Mouse (Mus musculus) liver, embryonic 14.5 days (tissue): ENCODE data around the gene Cmah. TPM values are rescaled to one million over a fixed set of nuclear protein-coding genes. Genes with fewer than 3 reads are reported as not detected.
"Not testable (repeated sequence)": the region's sequence is repeated elsewhere in the genome, so short reads cannot be mapped to it uniquely, and the experiment has no call there.

ENCODE experiments used
- ATAC-seq: fragments of 200-750 bp; cut with Nextera tagmentation; 2 replicates; pipeline ENCODE4 v1.8.0; 2017; ENCODE audit warnings: moderate number of reproducible peaks, mild to moderate bottlenecking, moderate library complexity; ENCODE audit not compliant: insufficient read depth
- DNase-seq, 3 experiments: peaks; one replicate each; pipeline ENCODE4 v3.0.0-alpha.2; 2012 to 2013; ENCODE audit warnings: low read depth in 3 of 3, low spot score in 3 of 3
- H3K27ac ChIP-seq: fragments of 300-500 bp; sonication (generic); 2 replicates; pipeline ENCODE4 v1.5.1; 2014; ENCODE audit warnings: moderate library complexity, mild to moderate bottlenecking, control low read depth, inconsistent platforms
- H3K27me3 ChIP-seq: fragments of 300-500 bp; sonication (generic); 2 replicates; pipeline ENCODE4 v1.6.1; 2014; ENCODE audit warnings: mild to moderate bottlenecking, low read length, moderate library complexity; ENCODE audit not compliant: control insufficient read depth, insufficient read depth
- H3K36me3 ChIP-seq: fragments of 300-500 bp; sonication (generic); replicated peaks from 2 replicates; pipeline ENCODE4 v1.6.1; 2014; ENCODE audit warnings: low read depth; ENCODE audit not compliant: control insufficient read depth, insufficient read depth
- H3K4me1 ChIP-seq, 2 experiments: fragments of 200-500 bp in 1 of 2; fragments of 300-500 bp in 1 of 2; sonication (generic) in 1 of 2; replicated peaks; 2 replicates each; pipeline ENCODE4 v1.6.1; 2012 to 2014; ENCODE audit warnings: antibody characterized with exemption in 1 of 2, inconsistent platforms in 1 of 2, low read length in 1 of 2; ENCODE audit not compliant: control insufficient read depth in 2 of 2, insufficient read depth in 2 of 2
- H3K4me2 ChIP-seq: fragments of 300-500 bp; sonication (generic); 2 replicates; pipeline ENCODE4 v1.6.1; 2014; ENCODE audit warnings: low read depth, mild to moderate bottlenecking, control low read depth, moderate library complexity
- H3K4me3 ChIP-seq, 2 experiments: fragments of 200-500 bp in 1 of 2; fragments of 300-500 bp in 1 of 2; sonication (generic) in 1 of 2; 2 replicates each; pipeline ENCODE4 v1.5.1; 2012 to 2014; ENCODE audit warnings: low read depth in 2 of 2, low read length in 2 of 2, mild to moderate bottlenecking in 2 of 2, control low read depth in 1 of 2, inconsistent platforms in 1 of 2, moderate library complexity in 1 of 2; ENCODE audit not compliant: insufficient read depth in 1 of 2
- H3K9ac ChIP-seq: fragments of 300-500 bp; sonication (generic); replicated peaks from 2 replicates; pipeline ENCODE4 v1.6.1; 2014; ENCODE audit warnings: mild to moderate bottlenecking, control low read depth, moderate library complexity
- H3K9me3 ChIP-seq: fragments of 300-500 bp; sonication (generic); 2 replicates; pipeline ENCODE4 v1.6.1; 2016; ENCODE audit warnings: low read length, mixed read lengths; ENCODE audit not compliant: control insufficient read depth
- CTCF ChIP-seq: IDR thresholded peaks from 2 replicates; pipeline ENCODE4 v1.5.1; 2016; ENCODE audit warnings: antibody characterized with exemption, low read depth, control low read depth
- EP300 ChIP-seq: IDR thresholded peaks from 2 replicates; pipeline ENCODE4 v1.6.1; 2016; ENCODE audit warnings: antibody characterized with exemption, low read depth
- WGBS: fragments of 180-500 bp; shearing (Covaris S2); extraction: QIAGEN DNeasy Blood & Tissue Kit; methylation state at CpG from one replicate; pipeline ENCODE4 v1.1.7; 2014; ENCODE audit not compliant: insufficient replicate concordance; 5-methylcytosine and 5-hydroxymethylcytosine counted together
- polyA plus RNA-seq, 2 experiments: library from polyadenylated mRNA; depleted of rRNA in 1 of 2; stranded (reverse) in 1 of 2; unstranded in 1 of 2; fragments of >200 nt; fragmentation: Nextera tagmentation in 1 of 2; extraction: Ambion mirVana in 1 of 2; gene quantifications; 2 replicates each; pipeline versions ENCODE4 v1.2.1 to v1.2.3; 2012 to 2014

The Cmah gene
- polyA plus RNA-seq, 2 experiments, result 0.42 to 0.46 TPM

GRCm38 (mm10) chr13:24397181-24397580 lies 70.0 kb downstream of the Cmah start:
- H3K27ac ChIP-seq, result no peak overlapping the region
- no peak overlapping the region for H3K4me3 ChIP-seq
- no peak overlapping the region for H3K9ac ChIP-seq
- H3K4me2 ChIP-seq, result no peak overlapping the region
- H3K36me3 ChIP-seq, result no peaks in the 10 kb centered on the region
- ATAC-seq, result no peak
- no peaks in the 10 kb centered on the region for H3K9me3 ChIP-seq
- WGBS, result 64% methylated on average over 3 of the region's 3 CpGs
- H3K4me1 ChIP-seq, result peaks cover 0 to 12% of the 10 kb centered on the region in 2 experiments; a peak in 3 of 4 replicates
- no peak for DNase-seq
- no peaks in the 10 kb centered on the region for H3K27me3 ChIP-seq
- no peak for TF ChIP-seq EP300
- TF ChIP-seq CTCF, result no peak

GRCm38 (mm10) chr13:24398488-24398887 lies 71.3 kb downstream of the Cmah start:
- Histone ChIP-seq H3K9me3 (no peaks in the 10 kb centered on the region), H3K4me1 (peaks cover 0 to 6% of the 10 kb centered on the region in 2 experiments; a peak in 2 of 4 replicates), H3K27ac (no peak overlapping the region), H3K27me3 (no peaks in the 10 kb centered on the region), H3K4me3 (no peak overlapping the region), H3K4me2 (no peak overlapping the region), H3K9ac (no peak overlapping the region), H3K36me3 (no peaks in the 10 kb centered on the region)
- DNase-seq (no peak), ATAC-seq (no peak)
- WGBS, result 38% methylated on average over 3 of the region's 3 CpGs
- no peak for TF ChIP-seq CTCF
- no peak for TF ChIP-seq EP300

- not testable (repeated sequence) for ATAC-seq, DNase-seq, H3K36me3 ChIP-seq, H3K4me1 ChIP-seq, H3K27me3 ChIP-seq, H3K27ac ChIP-seq, H3K9me3 ChIP-seq
- Histone ChIP-seq H3K9ac (peak overlapping the region; percentile 13; the same call in 1 of the 2 replicates), H3K4me3 (peak overlapping the region in 1 of 2 experiments; percentile 24; a peak in 2 of 4 replicates), H3K4me2 (peak overlapping the region; percentile 47)
- WGBS, result 12% methylated on average over 11 of the region's 11 CpGs
Observed at GRCm38 (mm10) chr13:24401821-24402220, 74.6 kb downstream of the Cmah start.

- no peak overlapping the region for H3K4me3 ChIP-seq
- no peaks in the 10 kb centered on the region for H3K9me3 ChIP-seq
- peaks cover 0 to 8% of the 10 kb centered on the region in 2 experiments; a peak in 2 of 4 replicates for H3K4me1 ChIP-seq
- no peak overlapping the region for H3K4me2 ChIP-seq
- no peak overlapping the region for H3K9ac ChIP-seq
- H3K36me3 ChIP-seq, result no peaks in the 10 kb centered on the region
- DNase-seq (no peak), ATAC-seq (no peak)
- no peaks in the 10 kb centered on the region for H3K27me3 ChIP-seq
- TF ChIP-seq CTCF, result no peak
- no peak overlapping the region for H3K27ac ChIP-seq
Observed at GRCm38 (mm10) chr13:24403054-24403453, 75.8 kb downstream of the Cmah start.

GRCm38 (mm10) chr13:24406847-24407246 lies 79.6 kb downstream of the Cmah start:
- Histone ChIP-seq H3K27me3 (no peaks in the 10 kb centered on the region), H3K9ac (no peak overlapping the region), H3K27ac (no peak overlapping the region), H3K4me3 (no peak overlapping the region), H3K36me3 (no peaks in the 10 kb centered on the region), H3K4me2 (no peak overlapping the region), H3K9me3 (no peaks in the 10 kb centered on the region), H3K4me1 (peaks cover 0 to 8% of the 10 kb centered on the region in 2 experiments; a peak in 2 of 4 replicates)
- TF ChIP-seq CTCF, result no peak
- TF ChIP-seq EP300, result no peak
- DNase-seq (no peak), ATAC-seq (no peak)
- WGBS, result 30% methylated on average over 2 of the region's 2 CpGs
